Mouse (Mus musculus) ES-Bruce4 (cell line): Measurements from ENCODE around the gene Grhpr.

Experiments
- CTCF ChIP-seq: IDR thresholded peaks from one replicate; pipeline ENCODE4 v1.8.1; 2011; ENCODE audit warnings: low read depth, low read length
- EP300 ChIP-seq: IDR thresholded peaks from 2 replicates; pipeline ENCODE4 v1.6.1; 2011; ENCODE audit warnings: low read depth, low read length; ENCODE audit not compliant: insufficient read depth

DNA sequence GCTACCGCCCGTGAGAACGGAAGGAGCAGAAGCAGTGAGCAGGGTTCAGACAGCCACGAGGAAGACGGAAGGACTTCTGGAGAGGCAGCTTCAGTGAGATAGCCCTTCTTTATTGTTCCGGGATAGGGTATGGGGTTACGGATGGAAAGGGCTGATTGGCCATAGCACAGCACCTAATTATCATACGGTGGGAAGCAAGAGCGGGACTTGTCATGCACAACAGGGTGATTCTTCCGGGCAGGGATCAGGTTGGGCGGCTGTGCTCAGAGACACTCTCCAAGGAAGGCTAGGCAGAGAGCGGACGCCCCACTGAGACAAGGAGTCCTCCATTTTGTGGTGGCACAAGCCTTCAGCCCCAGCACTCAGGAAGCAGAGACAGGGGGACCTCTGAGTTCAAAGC is 22.0 kb upstream of the Grhpr start:
- no peak for TF ChIP-seq CTCF
- no peak for TF ChIP-seq EP300
